Mouse (Mus musculus) ES-E14 (cell line): ENCODE data around the gene Sh3rf1. TPM values are rescaled to one million over a fixed set of nuclear protein-coding genes. Genes with fewer than 3 reads are reported as not detected.

Experiments
- DNase-seq: peaks from one replicate; pipeline ENCODE4 v3.0.0-alpha.2; 2013; ENCODE audit warnings: low read depth, low spot score
- H3K27ac ChIP-seq: 2 replicates; pipeline ENCODE4 v1.5.1; 2012; ENCODE audit warnings: low read depth, mild to moderate bottlenecking, low read length, moderate library complexity, mixed read lengths; ENCODE audit not compliant: poor library complexity, insufficient read depth, severe bottlenecking
- H3K36me3 ChIP-seq: 2 replicates; pipeline ENCODE4 v1.6.1; 2012; ENCODE audit warnings: mild to moderate bottlenecking, low read length, moderate library complexity, mixed read lengths; ENCODE audit not compliant: control insufficient read depth, poor library complexity, insufficient read depth, severe bottlenecking
- H3K4me1 ChIP-seq, 2 experiments: fragments of 150-350 bp in 1 of 2; sonication (generic) in 1 of 2; 2 replicates each; pipeline ENCODE4 v1.6.1; 2012; ENCODE audit warnings: low read length in 2 of 2, mild to moderate bottlenecking in 1 of 2, mixed read lengths in 1 of 2; ENCODE audit not compliant: control insufficient read depth in 2 of 2, insufficient read depth in 2 of 2, poor library complexity in 1 of 2
- H3K4me3 ChIP-seq, 2 experiments: fragments of 150-350 bp in 1 of 2; sonication (generic) in 1 of 2; 2 replicates each; pipeline ENCODE4 v1.5.1; 2012; ENCODE audit warnings: low read length in 2 of 2, low read depth in 1 of 2, mild to moderate bottlenecking in 1 of 2, mixed read lengths in 1 of 2; ENCODE audit not compliant: insufficient read depth in 1 of 2, poor library complexity in 1 of 2, severe bottlenecking in 1 of 2
- H3K9ac ChIP-seq: 2 replicates; pipeline ENCODE4 v1.6.1; 2012; ENCODE audit warnings: low read depth, mild to moderate bottlenecking, low read length, mixed read lengths; ENCODE audit not compliant: poor library complexity, insufficient read depth, severe bottlenecking
- H3K9me3 ChIP-seq: fragments of 150-350 bp; sonication (generic); 2 replicates; pipeline ENCODE4 v1.6.1; 2012; ENCODE audit warnings: low read depth, mild to moderate bottlenecking, low read length; ENCODE audit not compliant: control insufficient read depth, insufficient read depth
- CHD2 ChIP-seq: IDR thresholded peaks from 2 replicates; pipeline ENCODE4 v1.6.1; 2014; ENCODE audit warnings: mild to moderate bottlenecking, low read depth, low read length, inconsistent platforms
- HCFC1 ChIP-seq: IDR thresholded peaks from 2 replicates; pipeline ENCODE4 v1.6.1; 2012; ENCODE audit warnings: low read length, inconsistent platforms, borderline replicate concordance; ENCODE audit not compliant: insufficient read depth
- MAFK ChIP-seq: IDR thresholded peaks from 2 replicates; pipeline ENCODE4 v1.6.1; 2014; ENCODE audit warnings: mild to moderate bottlenecking, low read depth, low read length, inconsistent platforms; ENCODE audit not compliant: insufficient read depth
- ZC3H11A ChIP-seq: IDR thresholded peaks from 2 replicates; pipeline ENCODE4 v1.6.1; 2012; ENCODE audit warnings: low read depth, mild to moderate bottlenecking, inconsistent platforms, low read length, borderline replicate concordance
- ZNF384 ChIP-seq: IDR thresholded peaks from 2 replicates; pipeline ENCODE4 v1.6.1; 2012; ENCODE audit warnings: low read depth, low read length, inconsistent platforms
- in situ Hi-C, 2 experiments: fragments of 600-800 bp; cut with MboI; formaldehyde crosslinking; loops; one replicate each; pipeline ENCODE4 v1.15.1; 2025; ENCODE audit warnings: low sequenced_read_pairs in 2 of 2, inconsistent platforms in 1 of 2; ENCODE audit not compliant: unreplicated experiment in 2 of 2
- total RNA-seq: library from RNA; depleted of rRNA; stranded (reverse); fragments of 300-350 nt; gene quantifications from 2 replicates; pipeline ENCODE4 v1.2.3, GENCODE M21; 2012

The Sh3rf1 gene
- total RNA-seq, 1 experiment: 6.0 TPM

DNA sequence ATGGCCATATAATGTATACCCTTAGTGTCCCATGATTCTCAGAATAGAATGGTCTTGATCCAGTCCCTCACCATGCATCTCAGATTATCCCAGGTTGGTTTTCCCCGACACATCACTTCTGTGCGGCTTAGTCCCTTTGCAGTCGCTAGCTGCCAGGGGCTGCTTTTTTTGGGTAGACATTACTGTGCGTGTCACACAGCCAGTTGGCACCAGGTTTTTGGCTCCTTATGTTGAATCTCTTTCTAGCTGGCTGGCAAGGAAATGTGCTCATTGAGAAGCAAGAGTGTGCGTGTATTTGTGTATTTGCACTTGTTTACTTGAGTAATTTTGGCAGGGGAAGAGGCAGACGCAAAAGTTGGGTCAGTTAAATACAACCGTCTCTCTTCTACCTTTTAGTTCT lies 35.9 kb downstream of the Sh3rf1 start:
- DNase-seq: no peak
- no peak overlapping the region for H3K27ac ChIP-seq
- H3K9me3 ChIP-seq: no peaks in the 10 kb centered on the region
- no peaks in the 10 kb centered on the region for H3K36me3 ChIP-seq
- no peaks in the 10 kb centered on the region for H3K4me1 ChIP-seq
- H3K9ac ChIP-seq: no peak overlapping the region
- TF ChIP-seq ZNF384: no peak
- TF ChIP-seq HCFC1: no peak
- no peak for TF ChIP-seq ZC3H11A
- no peak for TF ChIP-seq CHD2
- no peak for TF ChIP-seq MAFK
- no peak overlapping the region for H3K4me3 ChIP-seq
- in situ Hi-C loops: no loop called here

DNA sequence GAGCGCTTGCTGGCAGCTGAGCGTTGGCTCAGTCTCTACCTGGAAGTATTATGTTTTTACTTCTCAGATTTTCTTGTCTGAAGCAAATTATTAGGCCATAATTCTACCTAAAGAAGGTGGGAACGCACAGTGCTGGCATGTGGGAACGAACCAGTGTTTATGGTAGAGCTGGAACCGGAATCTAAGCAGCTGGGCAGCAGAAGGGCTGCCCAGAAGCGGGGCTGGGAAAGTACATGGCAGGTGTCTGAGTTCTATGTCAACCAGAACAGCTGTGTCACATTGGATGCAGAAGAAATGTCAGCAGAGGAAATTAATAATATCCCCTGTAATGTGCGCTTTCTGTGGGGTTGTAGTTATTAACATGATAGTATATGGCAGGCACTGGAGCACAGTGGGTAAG lies 36.9 kb downstream of the Sh3rf1 start:
- Histone ChIP-seq H3K36me3 (no peaks in the 10 kb centered on the region), H3K9me3 (no peaks in the 10 kb centered on the region), H3K4me3 (no peak overlapping the region), H3K9ac (no peak overlapping the region), H3K4me1 (no peaks in the 10 kb centered on the region), H3K27ac (no peak overlapping the region)
- no peak for DNase-seq
- no peak for TF ChIP-seq CHD2
- no peak for TF ChIP-seq MAFK
- no peak for TF ChIP-seq HCFC1
- TF ChIP-seq ZNF384: no peak
- TF ChIP-seq ZC3H11A: no peak
- in situ Hi-C loops: no loop called here

DNA sequence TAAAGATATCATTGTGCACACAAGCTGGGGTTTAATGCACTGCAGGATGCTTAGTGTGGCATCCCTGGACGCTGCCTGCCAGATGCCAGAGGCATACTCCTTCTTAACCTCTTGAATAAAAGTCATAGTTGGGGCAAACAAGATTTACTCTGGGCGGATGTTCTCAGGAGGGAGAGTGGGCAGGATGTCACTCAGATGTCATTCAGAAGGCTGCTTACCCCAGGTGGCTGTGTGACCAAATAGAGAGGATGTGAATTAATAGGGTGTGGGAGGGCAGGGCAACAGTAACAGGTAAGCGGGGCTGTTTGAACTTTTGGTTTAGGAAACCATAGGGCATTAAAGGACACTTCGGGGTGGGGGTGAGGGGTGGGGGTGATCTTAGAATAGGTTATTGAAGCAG lies 37.7 kb downstream of the Sh3rf1 start:
- Histone ChIP-seq H3K9ac (no peak overlapping the region), H3K4me3 (no peak overlapping the region), H3K36me3 (no peaks in the 10 kb centered on the region), H3K9me3 (no peaks in the 10 kb centered on the region), H3K4me1 (no peaks in the 10 kb centered on the region), H3K27ac (no peak overlapping the region)
- in situ Hi-C loops: no loop called here
- TF ChIP-seq MAFK (no peak), ZC3H11A (no peak), HCFC1 (no peak), CHD2 (no peak), ZNF384 (no peak)
- no peak for DNase-seq

DNA sequence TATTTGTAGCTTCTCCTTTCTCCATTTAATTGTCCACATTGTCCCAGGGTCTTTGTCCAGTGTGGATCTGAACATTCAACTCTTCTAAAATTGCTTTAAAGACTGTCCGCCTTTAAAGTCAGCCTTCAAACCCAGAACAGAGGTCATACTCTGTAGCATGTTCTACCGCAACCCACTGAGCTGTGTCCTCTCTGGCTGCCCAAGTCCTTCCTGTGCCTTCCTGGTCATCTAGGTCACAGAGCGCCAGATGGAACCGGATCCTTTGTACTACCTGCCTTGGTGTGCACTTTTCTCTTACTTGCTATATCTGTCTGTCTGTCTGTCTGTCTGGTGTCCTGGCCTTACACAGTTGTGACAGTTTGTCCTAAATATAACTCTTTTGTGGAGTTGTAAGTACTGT lies 40.0 kb downstream of the Sh3rf1 start:
- no peaks in the 10 kb centered on the region for H3K9me3 ChIP-seq
- no peak overlapping the region for H3K27ac ChIP-seq
- H3K4me3 ChIP-seq: no peak overlapping the region
- no peaks in the 10 kb centered on the region for H3K36me3 ChIP-seq
- TF ChIP-seq CHD2 (no peak), ZNF384 (no peak), ZC3H11A (no peak), HCFC1 (no peak), MAFK (no peak)
- in situ Hi-C loops: no loop called here
- H3K4me1 ChIP-seq: no peaks in the 10 kb centered on the region
- H3K9ac ChIP-seq: no peak overlapping the region
- DNase-seq: no peak

DNA sequence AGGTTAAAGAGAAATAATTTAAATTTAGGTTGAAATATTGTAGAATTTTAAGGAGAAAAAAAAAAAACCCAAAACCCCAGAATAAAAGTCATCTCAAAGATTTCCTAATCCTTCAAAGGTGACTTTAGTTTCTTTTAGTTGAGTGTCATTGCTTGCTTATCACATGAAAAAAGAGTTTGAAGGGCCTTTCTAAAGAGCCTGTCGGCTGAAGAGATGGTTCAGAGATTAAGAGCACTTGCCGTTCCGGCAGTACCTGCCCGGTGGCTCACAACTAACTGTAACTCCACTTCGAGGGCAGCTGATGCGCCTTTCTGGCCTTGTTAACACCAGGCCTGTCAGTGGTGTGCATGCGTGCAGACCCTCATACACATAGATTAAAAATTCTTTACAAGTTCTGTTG lies 41.2 kb downstream of the Sh3rf1 start:
- in situ Hi-C loops: no loop called here
- Histone ChIP-seq H3K9me3 (no peaks in the 10 kb centered on the region), H3K27ac (no peak overlapping the region), H3K4me3 (no peak overlapping the region), H3K4me1 (no peaks in the 10 kb centered on the region), H3K36me3 (no peaks in the 10 kb centered on the region), H3K9ac (no peak overlapping the region)
- TF ChIP-seq ZNF384 (no peak), CHD2 (no peak), MAFK (no peak), ZC3H11A (no peak), HCFC1 (no peak)
- DNase-seq: no peak
